Mouse (Mus musculus): ENCODE measurements around the gene Mpv17.

DNA sequence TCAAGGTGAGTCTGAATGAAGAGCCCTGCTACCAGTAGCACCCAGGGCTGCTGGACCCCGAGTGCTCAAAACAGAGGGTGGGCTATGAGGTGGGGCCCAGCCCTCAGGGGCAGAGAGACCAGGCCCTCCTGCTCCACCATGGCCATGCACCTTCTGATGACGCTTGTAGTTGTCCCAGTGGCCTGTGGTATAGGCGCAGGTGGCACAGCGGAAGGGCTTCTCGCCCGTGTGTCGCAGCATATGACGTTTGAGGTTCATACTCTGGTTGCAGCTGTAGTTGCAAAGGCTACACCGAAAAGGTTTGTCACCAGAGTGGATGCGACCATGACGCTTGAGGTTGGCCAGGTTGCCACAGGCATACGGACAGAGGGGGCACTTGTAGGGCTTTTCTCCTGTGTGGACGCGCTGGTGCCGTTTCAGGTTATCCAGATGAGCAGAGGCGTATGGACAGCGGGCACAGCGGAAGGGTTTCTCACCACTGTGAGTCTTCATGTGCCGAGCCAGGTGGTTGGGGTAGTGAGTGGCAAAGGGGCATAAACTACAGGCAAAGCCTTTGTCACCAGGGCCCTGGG lies 45.4 kb upstream of the Mpv17 start:
- TF ChIP-seq CTCF (IDR thresholded peaks at IDR 0.05; ENCODE audit: borderline replicate concordance, control insufficient read depth, extremely low read depth, insufficient read depth, low read length, poor library complexity): no peak
- no peak for TF ChIP-seq POLR2A (IDR thresholded peaks at IDR 0.05; ENCODE audit: control insufficient read depth, extremely low read depth, insufficient read depth, low read length, poor library complexity)
